Mouse (Mus musculus) intestine, embryonic 14.5 days (tissue): ENCODE data around the gene Fbxl16. TPM values are rescaled to one million over a fixed set of nuclear protein-coding genes. Genes with fewer than 3 reads are reported as not detected.
A peak's percentile ranks its signal among the peaks of the same experiment; 100 is the strongest.

Experiments used
- ATAC-seq: fragments of 200-750 bp; cut with Nextera tagmentation; replicated peaks from 2 replicates; pipeline ENCODE4 v1.8.0; 2017; ENCODE audit warnings: low read depth, moderate number of reproducible peaks, moderate TSS enrichment, moderate library complexity; ENCODE audit not compliant: low FRiP score, low TSS enrichment
- DNase-seq: peaks from one replicate; pipeline ENCODE4 v3.0.0-alpha.2; 2018; ENCODE audit warnings: low spot score
- H3K27ac ChIP-seq: fragments of 300-500 bp; sonication (generic); 2 replicates; pipeline ENCODE4 v1.5.1; 2014; ENCODE audit warnings: low read depth, mild to moderate bottlenecking, control low read depth
- H3K27me3 ChIP-seq: fragments of 300-500 bp; sonication (generic); replicated peaks from 2 replicates; pipeline ENCODE4 v1.6.1; 2014; ENCODE audit warnings: low read length, control low read depth; ENCODE audit not compliant: control insufficient read depth, insufficient read depth
- H3K36me3 ChIP-seq: fragments of 300-500 bp; sonication (generic); 2 replicates; pipeline ENCODE4 v1.6.1; 2014; ENCODE audit warnings: low read length, control low read depth; ENCODE audit not compliant: control insufficient read depth, insufficient read depth
- H3K4me1 ChIP-seq: fragments of 300-500 bp; sonication (generic); replicated peaks from 2 replicates; pipeline ENCODE4 v1.6.1; 2014; ENCODE audit warnings: low read length, control low read depth, mixed read lengths; ENCODE audit not compliant: control insufficient read depth, insufficient read depth
- H3K4me2 ChIP-seq: fragments of 300-500 bp; sonication (generic); 2 replicates; pipeline ENCODE4 v1.6.1; 2014; ENCODE audit warnings: low read length
- H3K4me3 ChIP-seq: fragments of 300-500 bp; sonication (generic); 2 replicates; pipeline ENCODE4 v1.5.1; 2014; ENCODE audit warnings: low read depth, low read length, control low read depth, mixed read lengths
- H3K9ac ChIP-seq: fragments of 300-500 bp; sonication (generic); 2 replicates; pipeline ENCODE4 v1.6.1; 2014; ENCODE audit warnings: mild to moderate bottlenecking, low read length
- H3K9me3 ChIP-seq: fragments of 300-500 bp; sonication (generic); 2 replicates; pipeline ENCODE4 v1.6.1; 2016; ENCODE audit warnings: low read length, control low read depth; ENCODE audit not compliant: control insufficient read depth
- WGBS: fragments of 180-500 bp; shearing (Covaris S2); extraction: QIAGEN DNeasy Blood & Tissue Kit; methylation state at CpG from one replicate; pipeline ENCODE4 v1.1.7; 2014; 5-methylcytosine and 5-hydroxymethylcytosine counted together
- polyA plus RNA-seq: library from polyadenylated mRNA; unstranded; fragments of >200 nt; fragmentation: Nextera tagmentation; extraction: Ambion mirVana; gene quantifications from 2 replicates; pipeline ENCODE4 v1.2.1, GENCODE M21; 2014

The Fbxl16 gene
- polyA plus RNA-seq, 1 experiment from 2014 or later, result 3.9 TPM

- H3K27me3 ChIP-seq, result no peaks in the 10 kb centered on the region
- DNase-seq (no peak), ATAC-seq (no peak)
- H3K9ac ChIP-seq, result no peak overlapping the region
- no peak overlapping the region for H3K4me3 ChIP-seq
- H3K4me2 ChIP-seq, result no peak overlapping the region
- H3K36me3 ChIP-seq, result peaks cover 39% of the 10 kb centered on the region
- peaks cover 9% of the 10 kb centered on the region for H3K4me1 ChIP-seq
- H3K27ac ChIP-seq, result no peak overlapping the region
- 93% methylated on average over 5 of the region's 5 CpGs for WGBS
- no peaks in the 10 kb centered on the region for H3K9me3 ChIP-seq
Observed at GRCm38 (mm10) chr17:25777948-25778347, 30.9 kb upstream of the Fbxl16 start.

DNA sequence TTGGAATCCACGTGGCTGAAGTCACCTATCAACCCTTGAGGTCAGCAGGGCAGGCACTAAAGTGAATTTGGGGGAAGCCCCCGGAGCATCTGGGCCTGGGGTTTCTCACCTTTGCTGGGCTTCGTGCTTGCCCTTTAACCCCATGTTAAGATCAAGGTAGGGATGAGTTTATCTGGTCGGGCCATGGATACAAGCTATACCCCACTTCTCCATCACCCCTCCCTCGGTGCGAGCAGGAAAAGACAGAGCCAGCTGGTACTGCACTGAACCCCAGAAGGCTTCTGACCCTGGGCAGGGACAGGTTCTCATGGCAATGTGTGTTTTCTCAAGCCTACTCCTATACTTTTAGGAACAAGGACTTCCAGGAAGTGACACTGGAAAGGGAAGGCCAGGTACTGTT is 27.5 kb upstream of the Fbxl16 start:
- Histone ChIP-seq H3K4me2 (no peak overlapping the region), H3K4me1 (peaks cover 12% of the 10 kb centered on the region), H3K9me3 (no peaks in the 10 kb centered on the region), H3K27ac (no peak overlapping the region), H3K4me3 (no peak overlapping the region), H3K36me3 (peaks cover 45% of the 10 kb centered on the region), H3K27me3 (no peaks in the 10 kb centered on the region), H3K9ac (no peak overlapping the region)
- DNase-seq, result no peak
- ATAC-seq, result no peak
- 67% methylated on average over 6 of the region's 6 CpGs for WGBS

DNA sequence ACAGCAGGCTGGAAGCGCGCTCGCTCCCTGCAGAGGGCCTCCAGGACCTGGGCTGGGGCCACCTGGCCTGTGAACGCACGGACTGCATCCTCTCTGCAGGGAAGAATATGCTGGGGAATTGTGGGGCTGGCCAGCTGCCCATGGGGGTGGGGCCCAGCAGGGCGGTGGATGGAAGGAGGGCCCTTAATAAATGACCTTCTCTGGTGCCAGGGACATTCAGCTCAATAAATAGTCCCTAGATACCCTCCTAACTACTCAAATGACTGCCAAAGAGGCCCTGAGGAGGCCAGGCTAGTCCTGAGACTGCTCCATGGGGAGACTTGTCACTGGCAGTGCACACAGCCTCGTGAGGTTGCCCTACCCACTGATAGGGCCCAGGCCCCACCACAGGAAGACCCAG is 25.8 kb upstream of the Fbxl16 start:
- Histone ChIP-seq H3K4me2 (no peak overlapping the region), H3K27me3 (no peaks in the 10 kb centered on the region), H3K4me3 (no peak overlapping the region), H3K36me3 (peaks cover 46% of the 10 kb centered on the region), H3K27ac (no peak overlapping the region), H3K9me3 (no peaks in the 10 kb centered on the region), H3K9ac (no peak overlapping the region), H3K4me1 (peaks cover 12% of the 10 kb centered on the region)
- 75% methylated on average over 7 of the region's 7 CpGs for whole genome bisulfite sequencing
- no peak for ATAC-seq
- no peak for DNase-seq

DNA sequence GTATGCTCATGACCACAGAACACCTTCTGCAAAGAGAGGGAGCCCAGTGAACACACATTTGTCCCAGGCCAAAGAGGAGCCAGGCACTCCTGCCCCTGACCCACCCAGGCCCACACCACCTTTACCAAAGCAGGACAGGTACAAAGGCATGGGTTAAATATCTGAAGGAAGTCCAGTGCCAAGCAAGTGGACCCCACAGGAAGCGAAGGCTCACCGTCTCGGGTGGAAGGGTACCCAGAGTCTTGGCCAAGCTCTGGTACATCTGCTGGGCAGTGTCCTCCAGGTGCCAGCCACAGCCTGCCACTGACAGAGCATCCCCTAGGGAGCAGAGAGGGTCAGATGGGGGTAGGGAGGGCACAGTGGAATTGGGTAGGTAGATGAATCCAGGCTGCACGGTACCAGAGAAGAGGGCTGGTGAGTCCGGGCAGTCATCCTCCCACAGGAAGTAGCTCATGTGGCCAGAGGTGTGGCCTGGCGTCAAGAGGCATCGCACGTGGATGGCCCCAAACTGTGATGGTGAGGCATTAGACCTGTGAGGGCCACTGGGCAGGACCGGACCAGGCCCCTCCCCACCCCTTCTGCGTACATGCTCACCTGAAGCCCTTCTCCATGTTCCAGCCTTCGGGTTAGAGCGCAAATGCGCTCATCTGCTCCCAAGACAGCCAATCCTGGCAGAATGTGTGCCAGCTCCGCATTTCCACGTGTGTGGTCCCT is 24.9 kb upstream of the Fbxl16 start:
- WGBS, result 78% methylated on average over 15 of the region's 15 CpGs
- Histone ChIP-seq H3K4me1 (peaks cover 12% of the 10 kb centered on the region), H3K4me3 (peak overlapping the region; percentile 94; the same call in 1 of the 2 replicates), H3K9ac (no peak overlapping the region), H3K9me3 (no peaks in the 10 kb centered on the region), H3K4me2 (peak overlapping the region; percentile 94), H3K27me3 (no peaks in the 10 kb centered on the region), H3K36me3 (peaks cover 53% of the 10 kb centered on the region), H3K27ac (no peak overlapping the region)
- DNase-seq (no peak), ATAC-seq (no peak)

DNA sequence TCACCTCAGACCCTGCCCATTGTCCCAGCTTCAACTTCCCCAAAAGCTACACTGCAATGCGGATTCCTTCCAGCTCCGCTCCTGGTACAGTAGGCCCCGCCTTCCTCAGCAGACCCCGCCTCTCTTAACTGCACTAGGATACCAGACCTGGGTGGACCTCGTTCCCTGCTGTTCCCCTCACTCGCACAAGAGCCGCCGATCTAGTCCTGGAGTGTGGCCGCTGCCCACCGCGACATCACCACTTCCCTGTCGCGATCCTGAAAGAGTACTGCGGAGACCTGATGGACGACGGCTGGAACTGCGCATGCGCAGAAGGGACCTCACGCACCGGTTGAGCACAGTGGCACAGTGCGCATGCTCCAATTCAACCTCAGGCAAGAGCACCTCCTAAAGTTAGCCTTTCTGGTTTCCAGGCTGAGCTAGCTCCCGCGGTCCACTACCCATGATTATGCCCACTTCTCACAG is 23.6 kb upstream of the Fbxl16 start, which contains the start of gene Haghl:
TSS of gene Haghl (minus strand) at position 393 of the 465 bp plus-strand sequence.
- peak within 1 kb of the TSS; percentile 94 for H3K4me3 ChIP-seq
- H3K9me3 ChIP-seq, result no peaks in the 10 kb centered on the region
- no peaks in the 10 kb centered on the region for H3K27me3 ChIP-seq
- peak within 1 kb of the TSS; percentile 65 for H3K9ac ChIP-seq
- H3K27ac ChIP-seq, result peak within 1 kb of the TSS; percentile 79
- peaks cover 56% of the 10 kb centered on the region for H3K36me3 ChIP-seq
- DNase-seq, result peak; percentile 99
- under 1% methylated on average over 23 of the region's 23 CpGs for WGBS
- peak; percentile 82 for ATAC-seq
- H3K4me2 ChIP-seq, result peak within 1 kb of the TSS; percentile 94
- H3K4me1 ChIP-seq, result peaks cover 12% of the 10 kb centered on the region

- Histone ChIP-seq H3K4me3 (peak within 1 kb of the TSS; percentile 94), H3K9ac (peak within 1 kb of the TSS; percentile 65), H3K36me3 (peaks cover 50% of the 10 kb centered on the region), H3K9me3 (no peaks in the 10 kb centered on the region), H3K4me2 (peak within 1 kb of the TSS; percentile 94), H3K27me3 (no peaks in the 10 kb centered on the region), H3K27ac (peak within 1 kb of the TSS; percentile 79; the same call in 1 of the 2 replicates), H3K4me1 (peaks cover 18% of the 10 kb centered on the region)
- 80% methylated on average over 3 of the region's 3 CpGs for WGBS
- ATAC-seq (no peak), DNase-seq (no peak)
Observed at GRCm38 (mm10) chr17:25786280-25786679, 22.6 kb upstream of the Fbxl16 start, which contains the start of gene Ccdc78. TSS of gene Ccdc78 (plus strand) at chr17:25786580.

GRCm38 (mm10) chr17:25786781-25787504 is 21.9 kb upstream of the Fbxl16 start:
- Histone ChIP-seq H3K9ac (no peak overlapping the region), H3K4me2 (no peak overlapping the region), H3K36me3 (peaks cover 43% of the 10 kb centered on the region), H3K9me3 (no peaks in the 10 kb centered on the region), H3K4me1 (peaks cover 23% of the 10 kb centered on the region), H3K27ac (no peak overlapping the region), H3K27me3 (no peaks in the 10 kb centered on the region), H3K4me3 (no peak overlapping the region)
- DNase-seq, result no peak
- ATAC-seq, result no peak
- 89% methylated on average over 9 of the region's 9 CpGs for WGBS

GRCm38 (mm10) chr17:25791320-25791842 is 17.5 kb upstream of the Fbxl16 start:
- peaks cover 30% of the 10 kb centered on the region for H3K4me1 ChIP-seq
- H3K4me2 ChIP-seq, result peak overlapping the region; percentile 91
- no peaks in the 10 kb centered on the region for H3K27me3 ChIP-seq
- peaks cover 27% of the 10 kb centered on the region for H3K36me3 ChIP-seq
- ATAC-seq (peak; percentile 3; the same call in 1 of the 2 replicates), DNase-seq (no peak)
- peak overlapping the region; percentile 74 for H3K9ac ChIP-seq
- peak overlapping the region; percentile 88 for H3K4me3 ChIP-seq
- H3K27ac ChIP-seq, result peak overlapping the region; percentile 98; the same call in 1 of the 2 replicates
- no peaks in the 10 kb centered on the region for H3K9me3 ChIP-seq
- WGBS, result 27% methylated on average over 19 of the region's 19 CpGs
